Mouse (Mus musculus): ENCODE data around the gene Mul1. TPM values are rescaled to one million over a fixed set of nuclear protein-coding genes. Genes with fewer than 3 reads are reported as not detected.

Gene Mul1
- polyA plus RNA-seq, 1 experiment from 2014 or later: 16.6 TPM

GRCm38 (mm10) chr4:138479595-138479994 is 45.1 kb downstream of the Mul1 start:
- Histone ChIP-seq H3K4me3 (ENCODE audit: low read depth, low read length) (no peak overlapping the region), H3K27me3 (ENCODE audit: control insufficient read depth, insufficient read depth, low read length) (no peaks in the 10 kb centered on the region), H3K36me3 (ENCODE audit: control insufficient read depth, insufficient read depth, low read length) (no peaks in the 10 kb centered on the region), H3K9ac (ENCODE audit: low read depth, low read length) (no peak overlapping the region), H3K4me1 (replicated peaks; ENCODE audit: control insufficient read depth, insufficient read depth, low read length) (no peaks in the 10 kb centered on the region), H3K4me2 (replicated peaks; ENCODE audit: low read depth, low read length) (no peak overlapping the region), H3K9me3 (ENCODE audit: control insufficient read depth, low read length) (no peaks in the 10 kb centered on the region), H3K27ac (ENCODE audit: low read depth, low read length) (no peak overlapping the region)
- no peak for DNase-seq (ENCODE audit: low spot score)
- no peak for ATAC-seq (ENCODE audit: low FRiP score)
- WGBS: 81% methylated on average over 7 of the region's 7 CpGs

GRCm38 (mm10) chr4:138480962-138481361 is 46.5 kb downstream of the Mul1 start:
- no peak overlapping the region for H3K4me3 ChIP-seq (ENCODE audit: low read depth, low read length)
- H3K36me3 ChIP-seq (ENCODE audit: control insufficient read depth, insufficient read depth, low read length): no peaks in the 10 kb centered on the region
- no peak overlapping the region for H3K27ac ChIP-seq (ENCODE audit: low read depth, low read length)
- no peak for ATAC-seq (ENCODE audit: low FRiP score)
- no peaks in the 10 kb centered on the region for H3K27me3 ChIP-seq (ENCODE audit: control insufficient read depth, insufficient read depth, low read length)
- H3K4me1 ChIP-seq (replicated peaks; ENCODE audit: control insufficient read depth, insufficient read depth, low read length): no peaks in the 10 kb centered on the region
- WGBS: 66% methylated on average over 9 of the region's 9 CpGs
- H3K9me3 ChIP-seq (ENCODE audit: control insufficient read depth, low read length): no peaks in the 10 kb centered on the region
- no peak overlapping the region for H3K9ac ChIP-seq (ENCODE audit: low read depth, low read length)
- no peak for DNase-seq (ENCODE audit: low spot score)
- H3K4me2 ChIP-seq (replicated peaks; ENCODE audit: low read depth, low read length): no peak overlapping the region

GRCm38 (mm10) chr4:138482721-138483120 is 48.2 kb downstream of the Mul1 start:
- Histone ChIP-seq H3K9ac (ENCODE audit: low read depth, low read length) (no peak overlapping the region), H3K36me3 (ENCODE audit: control insufficient read depth, insufficient read depth, low read length) (no peaks in the 10 kb centered on the region), H3K27ac (ENCODE audit: low read depth, low read length) (no peak overlapping the region), H3K27me3 (ENCODE audit: control insufficient read depth, insufficient read depth, low read length) (no peaks in the 10 kb centered on the region), H3K9me3 (ENCODE audit: control insufficient read depth, low read length) (no peaks in the 10 kb centered on the region), H3K4me2 (replicated peaks; ENCODE audit: low read depth, low read length) (no peak overlapping the region), H3K4me3 (ENCODE audit: low read depth, low read length) (no peak overlapping the region), H3K4me1 (replicated peaks; ENCODE audit: control insufficient read depth, insufficient read depth, low read length) (no peaks in the 10 kb centered on the region)
- ATAC-seq (ENCODE audit: low FRiP score): no peak
- 77% methylated on average over 8 of the region's 8 CpGs for WGBS
- DNase-seq (ENCODE audit: low spot score): no peak

GRCm38 (mm10) chr4:138488241-138488640 is 53.8 kb downstream of the Mul1 start:
- 27% methylated on average over 8 of the region's 8 CpGs for WGBS
- Histone ChIP-seq H3K4me2 (replicated peaks; ENCODE audit: low read depth, low read length) (no peak overlapping the region), H3K27ac (ENCODE audit: low read depth, low read length) (0 out of 2 replicates have a peak overlapping the region, but pooled peaks have one; percentile 25), H3K9ac (ENCODE audit: low read depth, low read length) (no peak overlapping the region), H3K36me3 (ENCODE audit: control insufficient read depth, insufficient read depth, low read length) (no peaks in the 10 kb centered on the region), H3K27me3 (ENCODE audit: control insufficient read depth, insufficient read depth, low read length) (no peaks in the 10 kb centered on the region), H3K9me3 (ENCODE audit: control insufficient read depth, low read length) (no peaks in the 10 kb centered on the region), H3K4me1 (replicated peaks; ENCODE audit: control insufficient read depth, insufficient read depth, low read length) (peaks cover 9% of the 10 kb centered on the region), H3K4me3 (ENCODE audit: low read depth, low read length) (no peak overlapping the region)
- DNase-seq (ENCODE audit: low spot score) (no peak), ATAC-seq (ENCODE audit: low FRiP score) (peak; percentile 17; the same call in 1 of the 2 replicates)

- DNase-seq (ENCODE audit: low spot score) (no peak), ATAC-seq (ENCODE audit: low FRiP score) (no peak)
- no peak overlapping the region for H3K4me3 ChIP-seq (ENCODE audit: low read depth, low read length)
- no peaks in the 10 kb centered on the region for H3K27me3 ChIP-seq (ENCODE audit: control insufficient read depth, insufficient read depth, low read length)
- WGBS: 81% methylated on average over 4 of the region's 4 CpGs
- no peak overlapping the region for H3K9ac ChIP-seq (ENCODE audit: low read depth, low read length)
- no peak overlapping the region for H3K27ac ChIP-seq (ENCODE audit: low read depth, low read length)
- peaks cover 20% of the 10 kb centered on the region for H3K4me1 ChIP-seq (replicated peaks; ENCODE audit: control insufficient read depth, insufficient read depth, low read length)
- no peak overlapping the region for H3K4me2 ChIP-seq (replicated peaks; ENCODE audit: low read depth, low read length)
- no peaks in the 10 kb centered on the region for H3K36me3 ChIP-seq (ENCODE audit: control insufficient read depth, insufficient read depth, low read length)
- no peaks in the 10 kb centered on the region for H3K9me3 ChIP-seq (ENCODE audit: control insufficient read depth, low read length)
These were observed 56.6 kb downstream of the Mul1 start for GRCm38 (mm10) chr4:138491088-138491487.

Other genes with a start within 250 kb of the Mul1 start
- gene Hp1bp3, start 218.4 kb upstream of the Mul1 start, polyA plus RNA-seq (2014; fragmentation: Nextera tagmentation; extraction: Ambion mirVana): 179 and 183 TPM in 2 replicates
- 1.8 and 2.9 TPM in 2 replicates for gene Sh2d5, start 184.3 kb upstream of the Mul1 start, polyA plus RNA-seq (2014; fragmentation: Nextera tagmentation; extraction: Ambion mirVana)
- 0.25 and 0.31 TPM in 2 replicates for gene Kif17, start 184.2 kb upstream of the Mul1 start, polyA plus RNA-seq (2014; fragmentation: Nextera tagmentation; extraction: Ambion mirVana)
- gene Ddost, start 129.9 kb upstream of the Mul1 start, polyA plus RNA-seq (2014; fragmentation: Nextera tagmentation; extraction: Ambion mirVana): 214 and 227 TPM in 2 replicates
- 19.9 and 24.5 TPM in 2 replicates for gene Pink1, start 108.4 kb upstream of the Mul1 start, polyA plus RNA-seq (2014; fragmentation: Nextera tagmentation; extraction: Ambion mirVana)
- gene Cda, start 66.7 kb upstream of the Mul1 start, polyA plus RNA-seq (2014; fragmentation: Nextera tagmentation; extraction: Ambion mirVana): 3.0 and 3.9 TPM in 2 replicates
- 0.11 TPM in 1 of 2 replicates, not detected in the other for gene Fam43b, start 38.1 kb upstream of the Mul1 start, polyA plus RNA-seq (2014; fragmentation: Nextera tagmentation; extraction: Ambion mirVana)
- gene Camk2n1, start 19.6 kb downstream of the Mul1 start, polyA plus RNA-seq (2014; fragmentation: Nextera tagmentation; extraction: Ambion mirVana): 6.0 and 6.4 TPM in 2 replicates
- gene Vwa5b1, start 201.2 kb downstream of the Mul1 start, polyA plus RNA-seq (2014; fragmentation: Nextera tagmentation; extraction: Ambion mirVana): 0.46 and 0.77 TPM in 2 replicates